Mouse (Mus musculus) embryonic fibroblast, embryonic 13.5 days (primary cell): ENCODE data around the gene Lbhd2.

Experiments
- CTCF ChIP-seq: IDR thresholded peaks from 2 replicates; pipeline ENCODE4 v1.5.1; 2011; ENCODE audit warnings: mild to moderate bottlenecking, control low read depth, low read length, moderate library complexity, borderline replicate concordance; ENCODE audit not compliant: insufficient read depth
- POLR2A ChIP-seq: IDR thresholded peaks from 2 replicates; pipeline ENCODE4 v1.6.1; 2011; ENCODE audit warnings: low read depth, mild to moderate bottlenecking, control low read depth, low read length, moderate library complexity

GRCm38 (mm10) chr12:111450359-111450758 lies 43.8 kb downstream of the Lbhd2 start:
- TF ChIP-seq POLR2A (no peak), CTCF (no peak)
